ENCODE assay signal across 8 mouse cellular contexts in genomic region chr9:23250026-23250425, GRCm38 (mm10). TPM values are rescaled to one million over a fixed set of nuclear protein-coding genes. Genes with fewer than 3 reads are reported as not detected.
DNase-seq lines count a peak whose midpoint lies in the region; ATAC-seq and TF ChIP-seq lines count a peak whose summit lies in the region.

No protein-coding gene starts in this region.

- H3K27me3 ChIP-seq in forebrain, postnatal 0 days (ENCODE audit: insufficient read depth, low read length): no peaks in the 10 kb centered on the region
- H3K27me3 ChIP-seq in hindbrain, embryonic 11.5 days (ENCODE audit: control insufficient read depth, insufficient read depth, low read length): no peaks in the 10 kb centered on the region

- peak; percentile 57 for DNase-seq in MN1 (ENCODE audit: low spot score)
- peak; percentile 42 for DNase-seq in cerebellum, adult 11-12 months
- peak; percentile 90 for DNase-seq in forebrain, postnatal 0 days
- peak; percentile 85 for DNase-seq in hindbrain, embryonic 11.5 days (ENCODE audit: low spot score)
- peak; percentile 59 for DNase-seq in layer of hippocampus, adult 9-11 months
- DNase-seq in lung, postnatal 36 days: peak; percentile 76
- DNase-seq in right cerebral cortex, adult 18-20 months: peak; percentile 78
- DNase-seq in urinary bladder, postnatal 10 days (ENCODE audit: low spot score): peak; percentile 36

- H3K9me3 ChIP-seq in forebrain, postnatal 0 days (ENCODE audit: low read length): no peaks in the 10 kb centered on the region
- H3K9me3 ChIP-seq in hindbrain, embryonic 11.5 days (ENCODE audit: control insufficient read depth, low read length): no peaks in the 10 kb centered on the region

- H3K36me3 ChIP-seq in forebrain, postnatal 0 days (ENCODE audit: insufficient read depth): no peaks in the 10 kb centered on the region
- no peaks in the 10 kb centered on the region for H3K36me3 ChIP-seq in hindbrain, embryonic 11.5 days (ENCODE audit: control insufficient read depth, insufficient read depth, low read length)

- no peak overlapping the region for H3K4me3 ChIP-seq in forebrain, postnatal 0 days (ENCODE audit: low read depth, low read length)
- no peak overlapping the region for H3K4me3 ChIP-seq in hindbrain, embryonic 11.5 days (ENCODE audit: low read depth, low read length)

- H3K9ac ChIP-seq in forebrain, postnatal 0 days: no peak overlapping the region
- H3K9ac ChIP-seq in hindbrain, embryonic 11.5 days (ENCODE audit: low read depth, low read length): no peak overlapping the region

- no peaks in the 10 kb centered on the region for H3K4me1 ChIP-seq in forebrain, postnatal 0 days (ENCODE audit: insufficient read depth)
- no peaks in the 10 kb centered on the region for H3K4me1 ChIP-seq in hindbrain, embryonic 11.5 days (replicated peaks; ENCODE audit: control insufficient read depth, insufficient read depth, low read length)

- H3K27ac ChIP-seq in forebrain, postnatal 0 days (ENCODE audit: low read depth, low read length): no peak overlapping the region
- H3K27ac ChIP-seq in hindbrain, embryonic 11.5 days (ENCODE audit: low read depth, low read length): no peak overlapping the region

- peak; percentile 95 for TF ChIP-seq CTCF in forebrain, postnatal 0 days (IDR thresholded peaks at IDR 0.05; ENCODE audit: low read depth)

- peak; percentile 81 for ATAC-seq in forebrain, postnatal 0 days
- ATAC-seq in hindbrain, embryonic 11.5 days (ENCODE audit: low FRiP score): peak; percentile 70; the same call in 1 of the 2 replicates

- H3K4me2 ChIP-seq in forebrain, postnatal 0 days (ENCODE audit: low read depth): no peak overlapping the region
- H3K4me2 ChIP-seq in hindbrain, embryonic 11.5 days (replicated peaks; ENCODE audit: low read depth, low read length): no peak overlapping the region

- WGBS in forebrain, postnatal 0 days: 8% methylated on average over 5 of the region's 5 CpGs
- WGBS in hindbrain, embryonic 11.5 days: 9% methylated on average over 5 of the region's 5 CpGs

RNA-seq across cellular contexts. Expression of gene Bmper, which starts 27.1 kb away (rescaled TPM):
- 5.8 and 9.6 TPM in 2 replicates for total RNA-seq in forebrain, postnatal 0 days (2014; rRNA removed)
- 3.2 and 5.6 TPM in 2 replicates for polyA plus RNA-seq in forebrain, postnatal 0 days (2015; fragmentation: Nextera tagmentation; extraction: Ambion mirVana)
- 3.4 and 5.6 TPM in 2 replicates for polyA plus RNA-seq in hindbrain, embryonic 11.5 days (2014; fragmentation: Nextera tagmentation; extraction: Ambion mirVana)

Comparison
In these comparisons a context has a peak if more than half of its experiments do, and no peak if none do; other contexts are left out.
1. DNase-seq: peak in every context shown above with its lines; median percentile 90 in forebrain, postnatal 0 days; 85 in hindbrain, embryonic 11.5 days; 78 in right cerebral cortex, adult 18-20 months; 76 in lung, postnatal 36 days; 59 in layer of hippocampus, adult 9-11 months; 57 in MN1; 42 in cerebellum, adult 11-12 months; 36 in urinary bladder, postnatal 10 days.